Mouse (Mus musculus): ENCODE measurements at regions not wholly inside any gene's neighbourhood (a gene's known extent, or its start where the extent isn't known, plus 50 kb on each side); places are given as distances from the start of the nearest gene placed in this dataset.

DNA sequence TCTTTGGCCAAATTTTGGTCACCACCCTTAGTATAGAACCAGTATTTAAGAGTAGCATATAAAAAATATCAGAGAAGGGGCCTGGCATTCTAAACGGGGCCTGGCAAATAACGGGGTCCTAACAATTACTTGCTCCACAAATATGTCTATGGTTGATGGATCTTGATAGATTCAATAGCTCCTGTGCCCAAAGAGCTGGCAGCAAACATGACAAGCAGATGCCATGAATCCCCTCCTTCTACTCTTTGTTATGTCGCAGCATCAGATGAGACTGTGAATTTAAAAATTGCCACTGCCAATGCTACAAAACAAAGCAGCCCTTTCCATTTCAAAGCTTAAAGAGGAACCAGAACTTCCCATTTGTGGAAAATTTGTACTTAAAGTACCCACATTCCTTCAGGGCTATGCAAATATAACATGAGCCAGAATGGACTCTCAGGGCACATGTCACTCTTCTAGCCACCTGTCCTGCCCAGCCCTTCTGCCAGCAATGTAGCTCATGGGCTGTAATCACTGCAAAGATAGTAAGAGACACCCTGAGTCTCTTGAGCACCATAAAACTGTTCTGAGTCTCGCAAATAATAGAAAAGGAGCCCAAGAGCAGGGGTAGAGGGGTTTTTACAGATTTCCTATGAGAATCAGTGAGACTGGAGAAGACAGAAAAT lies 342.4 kb upstream of the Kirrel3 start:
- no peak for DNase-seq

GRCm38 (mm10) chr9:34155240-34156019 lies 330.3 kb upstream of the Kirrel3 start:
- no peak for DNase-seq

GRCm38 (mm10) chr9:34156581-34156980 lies 329.1 kb upstream of the Kirrel3 start:
- DNase-seq = no peak

DNA sequence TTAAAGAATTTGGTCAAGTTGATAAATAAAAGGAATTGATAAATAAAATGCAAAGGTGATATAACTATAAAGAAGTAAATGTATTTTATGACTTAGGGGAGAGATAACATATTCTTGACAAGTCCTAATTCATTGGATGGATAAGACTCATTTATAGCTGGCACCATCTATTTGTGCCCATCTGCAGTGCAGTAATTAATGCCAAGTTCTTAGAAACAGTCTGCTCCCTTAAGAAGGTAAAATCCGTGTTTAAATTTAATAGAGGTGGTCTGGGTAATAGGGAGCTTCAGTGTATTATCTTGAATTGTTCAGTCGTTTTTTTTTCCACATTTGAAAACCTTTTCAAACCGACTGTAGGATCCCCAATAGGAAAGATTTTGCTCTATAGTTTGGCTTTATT lies 324.6 kb upstream of the Kirrel3 start:
- DNase-seq = no peak

DNA sequence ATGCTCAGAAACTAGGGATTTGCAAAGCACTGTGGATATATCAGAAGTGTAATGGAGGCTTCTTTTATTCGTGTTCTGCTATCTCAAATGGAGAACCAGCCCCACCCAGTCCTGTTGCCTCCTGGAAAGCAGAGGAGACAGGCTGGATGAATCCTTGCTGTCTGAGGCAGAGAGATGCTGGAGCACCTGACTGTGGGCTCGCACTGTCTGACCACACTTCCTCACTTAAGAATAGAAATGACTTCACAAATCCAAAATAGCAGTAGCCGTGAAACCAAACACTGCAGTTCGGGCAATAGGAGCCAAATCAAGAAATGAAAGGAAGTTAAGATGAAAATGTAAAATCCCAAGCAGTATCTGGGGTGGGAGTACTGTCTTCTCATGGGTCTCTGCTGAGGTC lies 299.4 kb upstream of the Kirrel3 start:
- DNase-seq = no peak

DNA sequence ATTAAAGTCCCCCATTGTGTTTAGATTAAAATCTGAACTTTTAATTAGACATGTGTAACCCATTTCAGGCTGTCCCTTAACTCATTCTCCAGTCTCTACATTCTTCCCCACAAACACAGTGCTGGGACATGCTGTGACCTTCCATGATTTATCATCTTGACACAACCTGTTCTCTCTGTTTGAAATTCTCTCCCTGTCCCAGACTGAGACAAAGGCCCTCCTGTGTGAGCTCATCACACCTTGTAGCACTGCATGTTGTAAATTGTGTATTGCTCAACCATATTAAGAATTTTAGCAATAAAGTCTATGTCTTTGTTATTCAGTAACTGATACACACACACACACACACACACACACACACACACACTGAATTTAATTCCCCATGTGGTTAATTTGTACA lies 293.2 kb upstream of the Kirrel3 start:
- no peak for DNase-seq

- DNase-seq = no peak
Measured at GRCm38 (mm10) chr9:34202122-34202941, 283.4 kb upstream of the Kirrel3 start.

DNA sequence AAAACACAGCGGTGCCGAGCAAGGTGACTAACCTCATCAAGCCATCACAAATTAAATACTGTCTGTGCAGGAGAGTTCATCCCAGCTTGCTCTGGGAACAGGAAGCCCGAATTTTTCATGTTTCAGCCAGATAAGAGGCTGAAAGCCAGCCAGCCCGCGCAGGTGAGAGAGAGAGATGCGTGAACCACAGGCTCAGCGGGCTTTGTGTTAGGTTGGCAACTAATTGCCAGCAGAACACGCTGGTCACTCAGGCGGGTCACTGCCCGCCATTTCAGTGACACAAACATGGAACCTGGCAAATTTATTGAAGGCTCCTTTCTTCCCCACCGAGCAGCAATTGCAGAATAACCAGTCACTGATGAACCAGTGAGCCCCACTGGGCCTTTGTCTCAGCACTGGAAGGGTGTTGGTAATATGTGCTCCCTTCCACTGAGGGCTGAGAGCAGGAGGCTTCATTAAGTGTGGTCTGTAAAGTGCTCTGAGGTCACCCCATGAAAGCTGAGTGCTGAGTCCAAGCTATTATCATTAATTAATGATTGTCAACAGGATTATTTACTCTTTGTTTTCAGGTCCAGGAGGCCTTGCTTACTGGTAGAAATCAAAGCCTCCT lies 282.6 kb upstream of the Kirrel3 start:
- DNase-seq = no peak

GRCm38 (mm10) chr9:34203624-34204365 lies 281.9 kb upstream of the Kirrel3 start:
- DNase-seq = no peak

DNA sequence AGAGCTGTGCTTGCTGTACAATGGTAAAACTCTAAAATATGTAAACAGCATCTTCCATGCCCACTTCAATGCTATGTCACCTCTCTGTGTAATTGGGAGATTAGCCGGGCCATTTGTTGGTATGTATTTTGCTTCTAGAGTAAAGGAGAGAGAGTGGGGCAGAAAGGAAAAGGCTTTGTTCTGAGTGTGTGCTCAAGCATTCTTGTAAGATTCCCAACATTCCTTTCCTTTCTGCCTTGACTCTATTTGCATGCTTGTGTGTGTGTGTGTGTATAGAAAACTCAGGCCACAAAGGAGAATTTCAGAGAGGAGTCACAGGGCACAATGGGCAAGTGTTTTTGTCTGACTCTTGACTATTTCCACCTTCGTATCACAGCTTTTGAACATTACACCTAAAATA lies 281.2 kb upstream of the Kirrel3 start:
- DNase-seq = no peak

GRCm38 (mm10) chr9:34231561-34231960 lies 254.1 kb upstream of the Kirrel3 start:
- no peak for DNase-seq

- DNase-seq = no peak
Measured at GRCm38 (mm10) chr9:34234734-34235133, 251.0 kb upstream of the Kirrel3 start.

DNA sequence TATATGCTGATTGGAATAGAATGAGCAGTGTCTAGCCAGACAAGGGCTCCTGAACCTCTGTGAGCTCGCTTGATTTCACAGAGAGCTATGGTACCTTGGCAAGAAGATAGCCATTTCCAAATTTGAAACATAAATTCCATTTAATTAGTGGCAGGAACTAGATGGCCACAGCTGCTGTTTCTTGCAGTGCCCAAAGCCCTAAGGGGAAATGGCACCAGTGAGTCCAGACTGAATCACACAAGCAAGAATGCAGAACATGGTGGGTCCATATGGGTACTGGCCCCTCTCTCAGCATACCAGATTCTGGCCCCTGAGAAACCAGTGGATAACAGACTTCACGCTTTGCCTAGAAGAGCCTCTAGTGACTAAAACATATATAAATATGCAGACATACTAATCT lies 246.2 kb upstream of the Kirrel3 start:
- DNase-seq = no peak

- DNase-seq = no peak
Measured at GRCm38 (mm10) chr9:34243674-34244073, 242.0 kb upstream of the Kirrel3 start.

DNA sequence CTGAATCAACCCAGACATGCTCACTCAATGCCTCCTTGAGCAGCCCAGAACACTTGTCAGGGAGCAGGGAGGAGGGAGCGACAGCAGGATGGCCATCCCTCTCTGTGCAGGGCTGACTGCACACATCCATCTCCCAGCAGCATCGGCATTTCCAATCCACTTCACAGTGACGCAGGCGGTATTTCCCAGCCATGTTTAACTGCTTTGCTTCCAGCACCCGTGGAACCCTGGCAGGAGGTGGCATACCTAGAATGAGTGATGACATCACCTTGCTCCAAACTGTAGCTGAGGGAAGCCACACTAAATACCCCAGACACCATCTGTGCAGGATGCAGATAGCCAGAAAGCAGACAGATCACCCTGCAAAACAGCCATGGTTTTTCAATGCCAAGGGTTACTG lies 241.1 kb upstream of the Kirrel3 start:
- DNase-seq = no peak

DNA sequence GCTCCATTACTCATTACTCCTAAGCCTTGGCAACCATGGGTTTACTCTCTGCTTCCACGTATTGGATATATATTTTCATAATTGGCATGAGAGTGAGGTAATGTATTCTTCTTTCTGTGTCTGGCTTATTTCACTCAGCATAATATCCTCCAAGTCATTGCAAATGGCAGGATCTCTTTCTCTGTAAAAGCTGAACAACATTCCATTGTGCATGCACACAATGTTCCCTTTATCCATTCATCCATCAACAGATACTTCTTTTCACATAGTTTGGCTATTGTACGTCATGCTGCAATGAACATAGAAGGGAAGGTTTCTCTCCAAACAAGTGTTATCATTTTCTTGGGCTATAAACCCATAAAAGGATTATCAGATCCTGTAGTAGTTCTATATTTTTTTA lies 232.9 kb upstream of the Kirrel3 start:
- DNase-seq = no peak

GRCm38 (mm10) chr9:34258492-34258891 lies 227.2 kb upstream of the Kirrel3 start:
- DNase-seq = no peak

DNA sequence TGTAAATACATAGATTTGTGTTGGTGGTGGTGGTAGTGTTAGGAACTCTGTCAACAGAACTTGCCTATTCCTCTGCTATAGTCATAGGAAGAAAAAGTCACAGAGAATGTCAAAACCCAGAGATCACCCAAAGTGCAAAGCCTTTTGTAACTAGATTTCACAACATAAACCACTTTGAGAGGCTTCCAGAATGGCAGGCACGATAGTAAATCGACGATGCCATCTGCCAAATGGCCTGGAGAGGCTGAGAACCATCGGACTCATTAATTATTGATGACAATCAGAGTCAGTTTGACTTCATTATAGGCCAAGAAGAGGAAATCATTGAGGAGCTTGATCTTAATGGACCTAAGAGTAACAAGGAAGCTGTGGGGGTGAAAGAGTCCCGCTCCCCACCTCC lies 207.6 kb upstream of the Kirrel3 start:
- no peak for DNase-seq

- DNase-seq = no peak
Measured at GRCm38 (mm10) chr9:34279386-34279785, 206.3 kb upstream of the Kirrel3 start.

- peak; percentile 18 for DNase-seq
Measured at GRCm38 (mm10) chr9:34279906-34280305, 205.8 kb upstream of the Kirrel3 start.

DNA sequence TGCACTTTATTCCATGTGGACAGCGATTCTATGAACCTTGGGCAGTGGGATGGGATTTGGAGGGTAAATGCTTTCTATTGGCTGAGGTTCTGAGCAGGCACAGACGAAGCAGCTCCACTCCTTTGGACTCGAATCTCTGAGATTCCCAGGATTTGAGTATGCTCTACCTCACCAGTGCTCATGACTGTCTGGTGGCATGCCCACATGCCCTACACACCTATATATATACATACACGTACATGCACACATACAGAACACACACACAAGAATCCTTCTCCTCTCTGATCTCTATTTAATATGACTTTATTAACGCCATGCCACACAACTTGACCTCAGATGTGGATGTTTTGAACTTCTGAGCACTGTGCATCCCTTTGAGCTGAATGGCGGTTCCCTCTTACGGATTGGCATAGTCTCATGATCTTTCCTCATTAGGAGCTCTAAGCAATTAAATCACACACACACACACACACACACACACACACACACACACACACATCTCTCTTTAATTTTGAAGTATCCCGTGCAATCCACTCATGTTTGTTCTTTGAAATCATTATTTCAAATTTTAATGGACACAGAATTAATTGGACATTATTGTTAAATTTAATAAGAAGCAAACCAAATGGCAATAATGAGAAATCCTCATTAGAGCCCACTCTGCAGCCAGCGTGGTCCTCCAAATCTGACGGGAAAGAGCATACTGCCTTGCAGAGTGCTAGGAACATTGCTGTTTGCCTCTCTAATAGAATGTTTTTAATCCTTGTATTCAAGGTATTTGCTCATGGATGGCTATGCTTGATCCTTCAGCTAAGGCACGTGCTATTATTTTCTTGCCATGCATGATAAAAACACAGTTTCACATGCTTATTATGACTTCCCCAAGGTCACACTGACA lies 205.1 kb upstream of the Kirrel3 start:
- no peak for DNase-seq

DNA sequence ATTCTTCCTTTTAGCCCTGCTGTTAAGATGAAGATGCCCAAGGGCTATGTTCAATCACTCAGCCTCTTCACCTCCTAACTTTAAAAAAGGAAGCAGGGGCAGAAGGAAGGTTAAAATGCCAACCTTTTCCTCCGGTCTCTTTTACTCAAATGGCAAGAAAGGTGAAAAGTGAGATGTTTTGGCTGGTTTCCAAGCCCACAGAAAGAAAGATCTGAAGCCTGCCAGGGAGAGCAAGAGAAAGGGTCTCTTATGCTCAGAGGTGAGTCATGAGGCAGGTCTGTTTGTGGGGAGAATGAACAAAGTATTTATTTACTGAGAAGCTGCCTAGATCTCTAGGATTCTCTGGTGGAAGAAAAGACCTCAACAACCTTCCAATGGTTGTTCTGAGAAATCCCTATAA lies 162.1 kb upstream of the Kirrel3 start:
- no peak for DNase-seq
